Mouse (Mus musculus): ENCODE measurements around the gene Wdr37.

DNA sequence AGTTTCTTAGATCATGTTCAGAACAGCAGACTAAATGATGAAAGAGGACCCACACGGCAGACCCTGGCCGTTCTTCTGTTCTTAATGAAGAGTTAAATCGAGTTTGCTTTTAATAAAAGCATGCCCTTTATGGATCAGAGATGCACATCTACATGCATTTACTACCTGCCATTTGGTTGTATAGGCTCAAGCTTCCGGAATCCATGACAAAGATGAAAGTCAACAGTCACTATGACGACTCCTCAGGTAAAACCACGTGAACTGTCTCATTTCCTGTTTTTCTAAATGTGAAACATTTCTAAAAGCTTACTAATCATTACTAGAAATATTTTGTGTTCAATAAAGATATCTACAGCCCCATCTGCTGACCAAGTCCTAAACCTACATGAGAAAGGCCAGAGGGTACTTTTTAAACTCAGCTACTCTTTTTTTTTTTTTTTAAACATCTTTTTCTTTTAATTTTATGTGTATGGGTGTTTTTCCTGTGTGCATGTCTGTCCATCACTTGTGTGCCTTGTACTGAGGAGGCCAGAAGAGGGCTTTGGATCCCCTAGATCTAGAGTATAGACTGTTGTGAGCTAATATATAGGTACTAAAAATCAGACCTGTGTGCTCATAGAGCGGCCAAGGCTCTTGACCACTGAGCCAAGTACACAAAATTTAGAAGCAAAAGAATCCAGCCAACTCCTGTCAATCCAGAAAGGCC, 40.0 kb downstream of the Wdr37 start:
- TF ChIP-seq POLR2A (IDR thresholded peaks at IDR 0.05; ENCODE audit: borderline replicate concordance, insufficient read depth, low read length) (no peak), CTCF (IDR thresholded peaks at IDR 0.05; ENCODE audit: borderline replicate concordance, insufficient read depth, low read depth, low read length) (no peak)

Measured in cerebellum, adult 2 months (tissue).